Mouse (Mus musculus) midbrain, embryonic 12.5 days (tissue): ENCODE measurements around the gene Zcchc24. TPM values are rescaled to one million over a fixed set of nuclear protein-coding genes. Genes with fewer than 3 reads are reported as not detected.

Experiments
- ATAC-seq: fragments of 200-750 bp; cut with Nextera tagmentation; 2 replicates; pipeline ENCODE4 v1.8.0; 2017; ENCODE audit warnings: low read depth, moderate TSS enrichment, moderate library complexity; ENCODE audit not compliant: low FRiP score
- H3K27ac ChIP-seq: fragments of 300-500 bp; sonication (generic); replicated peaks from 2 replicates; pipeline ENCODE4 v1.5.1; 2016; ENCODE audit warnings: mild to moderate bottlenecking
- H3K27me3 ChIP-seq: fragments of 300-500 bp; sonication (generic); 2 replicates; pipeline ENCODE4 v1.6.1; 2016; ENCODE audit warnings: mild to moderate bottlenecking
- H3K36me3 ChIP-seq: fragments of 300-500 bp; sonication (generic); 2 replicates; pipeline ENCODE4 v1.6.1; 2016
- H3K4me1 ChIP-seq: fragments of 300-500 bp; sonication (generic); 2 replicates; pipeline ENCODE4 v1.6.1; 2016
- H3K4me2 ChIP-seq: fragments of 300-500 bp; sonication (generic); replicated peaks from 2 replicates; pipeline ENCODE4 v1.6.1; 2016; ENCODE audit warnings: mild to moderate bottlenecking, moderate library complexity
- H3K4me3 ChIP-seq: fragments of 300-500 bp; sonication (generic); 2 replicates; pipeline ENCODE4 v1.5.1; 2016; ENCODE audit warnings: mild to moderate bottlenecking
- H3K9ac ChIP-seq: fragments of 300-500 bp; sonication (generic); replicated peaks from 2 replicates; pipeline ENCODE4 v1.6.1; 2016; ENCODE audit warnings: mild to moderate bottlenecking, moderate library complexity
- H3K9me3 ChIP-seq: fragments of 300-500 bp; sonication (generic); 2 replicates; pipeline ENCODE4 v1.6.1; 2016; ENCODE audit warnings: mild to moderate bottlenecking
- WGBS: fragments of 180-500 bp; shearing (Covaris S2); methylation state at CpG from one replicate; pipeline ENCODE4 v1.1.7; 2016; 5-methylcytosine and 5-hydroxymethylcytosine counted together
- polyA plus RNA-seq: library from polyadenylated mRNA; unstranded; fragments of >200 nt; fragmentation: Nextera tagmentation; extraction: Ambion mirVana; gene quantifications from 2 replicates; pipeline ENCODE4 v1.2.1, GENCODE M21; 2016

Zcchc24 gene
- polyA plus RNA-seq, 1 experiment from 2014 or later: 20.7 TPM

DNA sequence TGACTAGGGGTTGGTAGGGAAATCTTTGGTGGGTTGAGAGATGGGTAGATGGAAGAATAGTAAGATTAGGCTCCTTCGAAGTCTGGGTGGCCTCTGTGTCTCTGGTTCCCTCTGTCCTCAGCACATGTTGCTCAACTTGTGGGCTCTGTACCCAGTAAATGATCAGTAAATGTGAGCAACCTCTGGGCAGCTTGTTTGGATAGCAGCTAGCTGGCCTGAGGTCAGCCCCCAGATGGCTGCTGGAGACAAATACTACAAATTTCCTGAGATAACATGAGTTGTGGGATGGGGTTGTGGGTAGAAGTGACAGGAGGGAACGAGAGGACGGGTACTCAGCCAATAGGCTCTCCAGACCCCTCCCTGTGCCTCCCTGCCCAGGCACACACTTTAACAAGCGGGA, 4.2 kb upstream of the Zcchc24 start:
- 65% methylated on average over 4 of the region's 4 CpGs for WGBS
- H3K4me1 ChIP-seq: peaks cover 12% of the 10 kb centered on the region
- no peak for ATAC-seq
- no peaks in the 10 kb centered on the region for H3K9me3 ChIP-seq
- H3K4me2 ChIP-seq: no peak overlapping the region
- H3K36me3 ChIP-seq: no peaks in the 10 kb centered on the region
- peaks cover 9% of the 10 kb centered on the region; the same call in 1 of the 2 replicates for H3K27me3 ChIP-seq
- no peak overlapping the region for H3K9ac ChIP-seq
- no peak overlapping the region for H3K27ac ChIP-seq
- H3K4me3 ChIP-seq: no peak overlapping the region

GRCm38 (mm10) chr14:25769626-25770306, 927 bp upstream of the Zcchc24 start:
- Histone ChIP-seq H3K4me2 (peak overlapping the region; percentile 93), H3K4me3 (peak overlapping the region; percentile 62; the same call in 1 of the 2 replicates), H3K9me3 (no peaks in the 10 kb centered on the region), H3K27ac (no peak overlapping the region), H3K27me3 (peaks cover 35% of the 10 kb centered on the region), H3K9ac (no peak overlapping the region), H3K4me1 (peaks cover 44% of the 10 kb centered on the region), H3K36me3 (no peaks in the 10 kb centered on the region)
- WGBS: 9% methylated on average over 8 of the region's 8 CpGs
- ATAC-seq: no peak

GRCm38 (mm10) chr14:25768261-25768893, 462 bp downstream of the Zcchc24 start:
- Histone ChIP-seq H3K4me1 (peaks cover 44% of the 10 kb centered on the region), H3K9ac (peak overlapping the region; percentile 66), H3K9me3 (no peaks in the 10 kb centered on the region), H3K36me3 (no peaks in the 10 kb centered on the region), H3K27me3 (peaks cover 37% of the 10 kb centered on the region), H3K27ac (peak overlapping the region; percentile 60; the same call in 1 of the 2 replicates), H3K4me2 (peak overlapping the region; percentile 93), H3K4me3 (peak overlapping the region; percentile 62)
- 1% methylated on average over 43 of the region's 50 CpGs for WGBS
- peak; percentile 55 for ATAC-seq

DNA sequence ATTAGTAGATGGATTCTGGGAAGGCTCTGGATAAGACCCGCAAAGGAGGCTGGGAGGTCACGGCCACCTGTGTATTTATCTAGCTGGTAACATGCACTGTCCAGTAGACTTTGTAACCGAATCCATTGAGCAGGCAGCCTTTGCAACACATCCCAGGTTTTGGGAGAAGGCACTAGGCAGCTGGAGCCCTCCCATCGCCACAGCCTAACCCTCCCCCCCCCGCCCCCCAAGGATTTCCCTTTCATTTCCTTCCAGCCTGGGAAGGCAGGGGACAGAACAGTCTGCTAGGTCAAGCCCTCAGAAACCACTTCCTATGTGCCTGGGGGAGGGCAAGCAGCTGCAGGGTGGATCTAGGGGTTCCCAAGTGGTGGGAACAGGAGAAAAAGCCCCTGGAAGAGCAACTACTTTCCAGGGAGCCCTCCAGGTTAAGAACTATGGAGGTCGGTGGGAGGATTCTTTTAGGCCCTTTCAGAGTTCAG, 1.1 kb downstream of the Zcchc24 start:
- ATAC-seq: no peak
- Histone ChIP-seq H3K27me3 (peaks cover 37% of the 10 kb centered on the region), H3K9ac (peak overlapping the region; percentile 66), H3K36me3 (no peaks in the 10 kb centered on the region), H3K4me3 (peak overlapping the region; percentile 62), H3K27ac (peak overlapping the region; percentile 39; the same call in 1 of the 2 replicates), H3K4me2 (peak overlapping the region; percentile 93), H3K4me1 (peaks cover 44% of the 10 kb centered on the region), H3K9me3 (no peaks in the 10 kb centered on the region)
- 18% methylated on average over 6 of the region's 6 CpGs for WGBS

GRCm38 (mm10) chr14:25766441-25766840, 2.4 kb downstream of the Zcchc24 start:
- Histone ChIP-seq H3K4me3 (peak overlapping the region; percentile 62; the same call in 1 of the 2 replicates), H3K9me3 (no peaks in the 10 kb centered on the region), H3K9ac (peak overlapping the region; percentile 26; the same call in 1 of the 2 replicates), H3K4me2 (peak overlapping the region; percentile 93), H3K27me3 (peaks cover 34% of the 10 kb centered on the region), H3K27ac (0 out of 2 replicates have a peak overlapping the region, but pooled peaks have one; percentile 4), H3K4me1 (peaks cover 44% of the 10 kb centered on the region), H3K36me3 (no peaks in the 10 kb centered on the region)
- ATAC-seq: no peak
- WGBS: 72% methylated on average over 4 of the region's 4 CpGs

- Histone ChIP-seq H3K9ac (no peak overlapping the region), H3K4me2 (peak overlapping the region; percentile 93), H3K4me1 (peaks cover 44% of the 10 kb centered on the region), H3K27me3 (peaks cover 34% of the 10 kb centered on the region), H3K27ac (peak overlapping the region; percentile 22; the same call in 1 of the 2 replicates), H3K9me3 (no peaks in the 10 kb centered on the region), H3K36me3 (no peaks in the 10 kb centered on the region), H3K4me3 (peak overlapping the region; percentile 6; the same call in 1 of the 2 replicates)
- peak; percentile 38 for ATAC-seq
- 24% methylated on average over 8 of the region's 8 CpGs for WGBS
Observed at GRCm38 (mm10) chr14:25765921-25766320, 2.9 kb downstream of the Zcchc24 start.

- ATAC-seq: no peak
- no peak overlapping the region for H3K9ac ChIP-seq
- no peaks in the 10 kb centered on the region for H3K36me3 ChIP-seq
- no peaks in the 10 kb centered on the region for H3K9me3 ChIP-seq
- H3K27ac ChIP-seq: peak overlapping the region; percentile 22
- WGBS: 29% methylated on average over 12 of the region's 12 CpGs
- H3K27me3 ChIP-seq: peaks cover 33% of the 10 kb centered on the region
- H3K4me3 ChIP-seq: no peak overlapping the region
- H3K4me2 ChIP-seq: peak overlapping the region; percentile 93; the same call in 1 of the 2 replicates
- H3K4me1 ChIP-seq: peaks cover 44% of the 10 kb centered on the region
Observed at GRCm38 (mm10) chr14:25765146-25765545, 3.7 kb downstream of the Zcchc24 start.

DNA sequence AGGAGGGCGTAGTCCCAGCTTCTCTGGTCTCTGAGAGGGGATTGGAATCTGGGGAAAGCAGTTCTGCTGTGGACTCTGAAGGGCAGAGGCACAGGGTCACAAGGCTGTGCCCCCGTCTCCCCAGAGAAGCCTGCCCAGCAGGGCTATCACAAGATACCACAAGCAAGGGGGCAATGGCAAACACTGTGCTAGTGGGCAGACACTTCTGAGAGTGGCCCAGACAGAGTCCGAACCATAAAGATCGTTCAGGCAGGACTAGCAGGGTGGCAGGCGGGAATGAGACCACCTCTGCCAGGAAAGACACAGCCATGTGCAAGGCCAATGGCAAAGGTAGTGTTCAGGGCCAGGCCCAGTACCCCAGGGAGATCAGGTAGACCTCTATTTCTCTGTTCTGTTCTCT, 7.7 kb downstream of the Zcchc24 start:
- Histone ChIP-seq H3K36me3 (no peaks in the 10 kb centered on the region), H3K9me3 (no peaks in the 10 kb centered on the region), H3K4me2 (no peak overlapping the region), H3K4me3 (no peak overlapping the region), H3K27ac (no peak overlapping the region), H3K4me1 (peaks cover 22% of the 10 kb centered on the region), H3K9ac (no peak overlapping the region), H3K27me3 (peaks cover 17% of the 10 kb centered on the region; the same call in 1 of the 2 replicates)
- no peak for ATAC-seq
- 91% methylated on average over 5 of the region's 5 CpGs for WGBS

DNA sequence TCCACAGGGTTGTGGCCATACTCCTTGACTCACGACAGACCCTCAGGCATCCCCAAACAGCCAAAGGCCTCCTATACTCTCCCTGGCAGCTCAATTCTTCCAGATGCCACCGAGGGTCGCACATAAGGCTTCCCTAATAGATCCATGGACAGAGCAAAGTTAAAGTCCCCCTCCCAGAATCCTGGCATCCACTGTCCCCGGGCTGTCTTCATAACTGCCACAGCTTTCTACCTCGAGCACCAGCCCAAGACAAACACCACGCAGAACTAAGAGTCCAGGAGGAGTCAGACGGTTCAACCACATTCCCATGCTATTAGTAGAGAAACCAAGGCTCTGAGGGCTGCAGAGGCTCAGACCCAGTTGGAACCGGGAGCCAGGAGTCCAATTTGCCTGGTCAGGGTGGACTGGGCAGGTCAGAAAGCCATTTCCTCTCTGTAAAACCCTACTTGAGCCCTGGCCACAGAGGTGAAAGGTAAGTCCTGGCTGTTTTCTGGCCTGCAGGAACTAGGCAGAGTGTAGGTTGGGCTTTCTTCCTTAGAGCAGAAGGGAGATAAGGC, 8.8 kb downstream of the Zcchc24 start:
- peaks cover 10% of the 10 kb centered on the region; the same call in 1 of the 2 replicates for H3K27me3 ChIP-seq
- no peak overlapping the region for H3K27ac ChIP-seq
- H3K9me3 ChIP-seq: no peaks in the 10 kb centered on the region
- no peak overlapping the region for H3K4me2 ChIP-seq
- ATAC-seq: no peak
- no peak overlapping the region for H3K4me3 ChIP-seq
- 76% methylated on average over 8 of the region's 8 CpGs for WGBS
- no peak overlapping the region for H3K9ac ChIP-seq
- H3K4me1 ChIP-seq: peaks cover 10% of the 10 kb centered on the region; the same call in 1 of the 2 replicates
- H3K36me3 ChIP-seq: no peaks in the 10 kb centered on the region

DNA sequence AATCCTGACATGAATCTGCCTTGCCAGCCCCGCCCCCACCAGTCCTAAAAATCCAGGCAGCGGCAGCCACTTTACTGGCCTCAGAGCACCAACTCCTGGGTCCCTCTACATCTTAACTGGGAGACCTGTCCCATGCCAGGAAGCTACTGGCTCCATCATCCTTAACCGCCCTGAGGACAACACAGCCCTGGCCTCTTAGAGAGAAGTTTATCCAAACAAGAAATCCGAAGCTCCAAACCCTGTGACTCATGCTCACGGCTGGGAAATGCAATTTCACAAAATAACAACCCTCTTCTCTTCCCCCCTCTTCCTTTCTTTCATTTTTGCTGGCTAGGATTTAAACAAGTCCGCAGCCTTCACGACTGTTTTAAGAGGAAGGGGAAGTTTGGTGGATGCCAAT, 9.3 kb downstream of the Zcchc24 start:
- no peak for ATAC-seq
- Histone ChIP-seq H3K4me2 (no peak overlapping the region), H3K9me3 (no peaks in the 10 kb centered on the region)

DNA sequence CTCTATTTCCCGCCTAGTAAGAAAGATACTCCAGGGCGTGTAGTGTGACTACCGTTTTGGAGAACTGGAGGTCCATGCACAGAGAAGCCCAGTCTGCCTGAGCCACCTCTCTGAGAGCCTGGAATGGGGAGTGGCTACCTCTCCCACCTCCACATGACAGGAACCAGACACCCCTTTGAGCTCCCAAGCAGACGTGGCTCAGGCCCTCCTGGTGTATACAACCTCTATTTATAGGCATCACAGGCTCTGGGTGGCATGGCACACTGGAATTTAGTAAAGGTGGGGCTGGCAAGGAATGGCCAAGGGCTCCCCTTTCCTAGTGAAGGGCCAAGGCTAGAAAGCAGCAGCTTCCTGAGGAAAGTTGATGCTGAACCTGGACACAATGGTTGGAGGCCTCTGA, 10.9 kb downstream of the Zcchc24 start:
- Histone ChIP-seq H3K9me3 (no peaks in the 10 kb centered on the region), H3K27ac (no peak overlapping the region), H3K4me1 (peaks cover 16% of the 10 kb centered on the region), H3K27me3 (peaks cover 4% of the 10 kb centered on the region; the same call in 1 of the 2 replicates), H3K4me2 (no peak overlapping the region), H3K9ac (no peak overlapping the region), H3K4me3 (no peak overlapping the region), H3K36me3 (no peaks in the 10 kb centered on the region)
- 82% methylated on average over 4 of the region's 4 CpGs for WGBS
- no peak for ATAC-seq

More for the DNA sequence above, 9.3 kb downstream of the Zcchc24 start:
- WGBS: 81% methylated on average over 7 of the region's 7 CpGs
- H3K4me3 ChIP-seq: no peak overlapping the region
- no peak overlapping the region for H3K27ac ChIP-seq
- H3K9ac ChIP-seq: no peak overlapping the region
- H3K36me3 ChIP-seq: no peaks in the 10 kb centered on the region
- H3K27me3 ChIP-seq: peaks cover 4% of the 10 kb centered on the region; the same call in 1 of the 2 replicates
- peaks cover 12% of the 10 kb centered on the region for H3K4me1 ChIP-seq
